In genomic region chr11:65723715-65724114, GRCm38 (mm10) we compare ENCODE assay signal across 16 mouse cellular contexts.
"Had no signal": no experiment of that assay in that cellular context is flagged by ENCODE, and none has a peak within 500 bp of the region (broad histone marks: within the 10 kb centered on the region; RNA-seq: fewer than 3 reads in every experiment).

No protein-coding gene starts in this region.

- DNase-seq: left cerebral cortex, postnatal 4 days; liver; liver, embryonic 13.5 days; liver, postnatal 0 days; lung, adult 18-20 months; lung, adult 2 months; lung, embryonic 14.5 days; lung, postnatal 10 days; lung, postnatal 14 days; lung, postnatal 36 days; lung, postnatal 4 days; midbrain, embryonic 14.5 days had no signal

- ATAC-seq: liver, embryonic 12.5 days; liver, postnatal 0 days; midbrain, embryonic 13.5 days; midbrain, embryonic 15.5 days; midbrain, embryonic 16.5 days had no signal
